Mouse (Mus musculus) cerebellum, adult 2 months (tissue): ENCODE measurements at regions not wholly inside any gene's neighbourhood (a gene's known extent, or its start where the extent isn't known, plus 50 kb on each side); places are given as distances from the start of the nearest gene placed in this dataset.
A peak's percentile ranks its signal among the peaks of the same experiment; 100 is the strongest.

ENCODE experiments used
- DNase-seq, 2 experiments: peaks; one replicate each; pipeline ENCODE4 v3.0.0; 2021
- H3K27ac ChIP-seq: fragments of 200-500 bp; 2 replicates; pipeline ENCODE4 v1.5.1; 2012; ENCODE audit warnings: low read length, control low read depth, inconsistent platforms; ENCODE audit not compliant: insufficient read depth
- H3K27me3 ChIP-seq: fragments of 200-500 bp; 2 replicates; pipeline ENCODE4 v1.6.1; 2012; ENCODE audit warnings: inconsistent platforms, mild to moderate bottlenecking, low read length, moderate library complexity; ENCODE audit not compliant: control insufficient read depth, insufficient read depth
- H3K4me1 ChIP-seq: fragments of 200-500 bp; 2 replicates; pipeline ENCODE4 v1.6.1; 2011; ENCODE audit warnings: low read length; ENCODE audit not compliant: control insufficient read depth, insufficient read depth
- H3K4me3 ChIP-seq: fragments of 200-500 bp; replicated peaks from 2 replicates; pipeline ENCODE3; 2011; ENCODE audit warnings: mild to moderate bottlenecking, low read depth, low read length, control low read depth; ENCODE audit not compliant: insufficient read depth
- CTCF ChIP-seq: fragments of 200-500 bp; IDR thresholded peaks from 2 replicates; pipeline ENCODE4 v1.5.1; 2011; ENCODE audit warnings: low read depth, mild to moderate bottlenecking, control low read depth, low read length, moderate library complexity, borderline replicate concordance; ENCODE audit not compliant: insufficient read depth
- POLR2A ChIP-seq: fragments of 200-500 bp; IDR thresholded peaks from 2 replicates; pipeline ENCODE4 v1.6.1; 2011; ENCODE audit warnings: low read length, control low read depth, borderline replicate concordance; ENCODE audit not compliant: insufficient read depth
- WGBS: fragments of 180-500 bp; shearing (Covaris S2); methylation state at CpG from one replicate; pipeline ENCODE4 v1.1.7; 2018; 5-methylcytosine and 5-hydroxymethylcytosine counted together

GRCm38 (mm10) chr3:38684247-38684991 lies 199.8 kb upstream of the Ankrd50 start:
- TF ChIP-seq POLR2A = no peak
- TF ChIP-seq CTCF = no peak
- H3K4me3 ChIP-seq = no peak overlapping the region
- WGBS = 87% methylated on average over 4 of the region's 4 CpGs
- H3K4me1 ChIP-seq = no peaks in the 10 kb centered on the region
- no peak overlapping the region for H3K27ac ChIP-seq
- no peaks in the 10 kb centered on the region for H3K27me3 ChIP-seq
- DNase-seq = no peak

- Histone ChIP-seq H3K4me3 (no peak overlapping the region), H3K4me1 (no peaks in the 10 kb centered on the region), H3K27me3 (no peaks in the 10 kb centered on the region), H3K27ac (no peak overlapping the region)
- WGBS = 23% methylated on average over 17 of the region's 17 CpGs
- TF ChIP-seq POLR2A (no peak), CTCF (no peak)
- DNase-seq = peak in 1 of 2 experiments; percentile 4
These were observed 179.2 kb upstream of the Ankrd50 start for GRCm38 (mm10) chr3:38663670-38664494.

- no peak for DNase-seq
- peak; percentile 33; the same call in 1 of the 2 replicates for TF ChIP-seq CTCF
- TF ChIP-seq POLR2A = no peak
- no peak overlapping the region for H3K27ac ChIP-seq
- no peaks in the 10 kb centered on the region for H3K4me1 ChIP-seq
- H3K4me3 ChIP-seq = no peak overlapping the region
- H3K27me3 ChIP-seq = no peaks in the 10 kb centered on the region
- WGBS = 71% methylated on average over 5 of the region's 5 CpGs
These were observed 178.4 kb upstream of the Ankrd50 start for GRCm38 (mm10) chr3:38663023-38663422.

- Histone ChIP-seq H3K4me3 (no peak overlapping the region), H3K4me1 (no peaks in the 10 kb centered on the region), H3K27ac (no peak overlapping the region), H3K27me3 (no peaks in the 10 kb centered on the region)
- DNase-seq = no peak
- no peak for TF ChIP-seq CTCF
- WGBS = 57% methylated on average over 1 of the region's 1 CpGs
These were observed 172.1 kb upstream of the Ankrd50 start for GRCm38 (mm10) chr3:38656790-38657189.

GRCm38 (mm10) chr3:38653928-38654327 lies 169.3 kb upstream of the Ankrd50 start:
- Histone ChIP-seq H3K4me1 (no peaks in the 10 kb centered on the region), H3K27ac (no peak overlapping the region), H3K4me3 (no peak overlapping the region), H3K27me3 (no peaks in the 10 kb centered on the region)
- WGBS = 49% methylated on average over 4 of the region's 4 CpGs
- no peak for TF ChIP-seq CTCF
- TF ChIP-seq POLR2A = no peak
- DNase-seq = no peak

- WGBS = 36% methylated on average over 5 of the region's 5 CpGs
- TF ChIP-seq POLR2A (no peak), CTCF (no peak)
- DNase-seq = no peak
- Histone ChIP-seq H3K4me3 (no peak overlapping the region), H3K27me3 (no peaks in the 10 kb centered on the region), H3K27ac (no peak overlapping the region), H3K4me1 (no peaks in the 10 kb centered on the region)
These were observed 168.5 kb upstream of the Ankrd50 start for GRCm38 (mm10) chr3:38652985-38653685.

- no peaks in the 10 kb centered on the region for H3K27me3 ChIP-seq
- no peak overlapping the region for H3K27ac ChIP-seq
These were observed 165.5 kb upstream of the Ankrd50 start for GRCm38 (mm10) chr3:38650176-38650575.

More at GRCm38 (mm10) chr3:38650176-38650575, 165.5 kb upstream of the Ankrd50 start:
- WGBS = 85% methylated on average over 4 of the region's 4 CpGs
- TF ChIP-seq CTCF (no peak), POLR2A (no peak)
- H3K4me1 ChIP-seq = no peaks in the 10 kb centered on the region
- H3K4me3 ChIP-seq = no peak overlapping the region
- DNase-seq = no peak
